In the genomic region with DNA sequence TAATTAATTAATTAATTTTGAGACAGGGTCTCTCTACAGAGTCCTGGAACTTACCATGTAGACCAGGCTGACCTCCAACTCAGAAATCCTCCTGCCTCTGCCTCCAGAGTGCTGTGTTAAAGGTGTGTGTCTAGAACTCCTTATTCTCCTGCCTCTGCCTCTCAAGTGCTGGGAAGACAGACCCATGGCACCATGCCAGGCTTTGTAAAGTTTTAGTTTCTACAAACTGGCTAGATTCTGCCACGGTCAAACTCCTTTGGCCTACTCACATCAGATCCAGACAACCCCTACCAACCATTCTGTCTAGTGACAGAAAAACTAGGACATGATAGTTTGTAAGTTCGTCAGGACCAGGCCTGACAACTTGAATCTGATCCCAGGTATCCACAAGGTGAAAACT, we compare ENCODE assay signal across 9 mouse cellular contexts. TPM values are rescaled to one million over a fixed set of nuclear protein-coding genes. Genes with fewer than 3 reads are reported as not detected.
DNase-seq lines count a peak whose midpoint lies in the region; ATAC-seq lines count a peak whose summit lies in the region.
"Had no signal": no experiment of that assay in that cellular context is flagged by ENCODE, and none has a peak within 500 bp of the region (broad histone marks: within the 10 kb centered on the region; RNA-seq: fewer than 3 reads in every experiment).

No protein-coding gene starts in this region.

- peak overlapping the region; percentile 82 for H3K4me2 ChIP-seq in lung, embryonic 16.5 days (ENCODE audit: low read depth, low read length)
- H3K4me2 ChIP-seq in forebrain, embryonic 14.5 days (ENCODE audit: low read length): peak overlapping the region; percentile 93; the same call in 1 of the 2 replicates
- H3K4me2 ChIP-seq in limb, embryonic 13.5 days (replicated peaks): peak overlapping the region; percentile 94
- H3K4me2 ChIP-seq in stomach, embryonic 15.5 days: peak overlapping the region; percentile 87

- H3K36me3 ChIP-seq in lung, embryonic 16.5 days (ENCODE audit: control insufficient read depth, insufficient read depth, low read length): peaks cover 34% of the 10 kb centered on the region
- peaks cover 46% of the 10 kb centered on the region for H3K36me3 ChIP-seq in forebrain, embryonic 14.5 days (ENCODE audit: control insufficient read depth, insufficient read depth, low read length)
- H3K36me3 ChIP-seq in limb, embryonic 13.5 days: peaks cover 59% of the 10 kb centered on the region
- H3K36me3 ChIP-seq in stomach, embryonic 15.5 days: peaks cover 15% of the 10 kb centered on the region

- no peak overlapping the region for H3K27ac ChIP-seq in lung, embryonic 16.5 days (ENCODE audit: low read length)
- H3K27ac ChIP-seq in forebrain, embryonic 14.5 days (ENCODE audit: low read depth, low read length): no peak overlapping the region
- no peak overlapping the region for H3K27ac ChIP-seq in limb, embryonic 13.5 days
- H3K27ac ChIP-seq in stomach, embryonic 15.5 days: no peak overlapping the region; the same call in 1 of the 2 replicates

- ATAC-seq in lung, embryonic 16.5 days (ENCODE audit: low read depth): no peak
- no peak for ATAC-seq in forebrain, embryonic 14.5 days
- no peak for ATAC-seq in limb, embryonic 13.5 days (ENCODE audit: low FRiP score, low read depth)
- ATAC-seq in stomach, embryonic 15.5 days (ENCODE audit: insufficient read depth, low FRiP score, low read depth): no peak

- peak overlapping the region; percentile 96 for H3K4me3 ChIP-seq in lung, embryonic 16.5 days (ENCODE audit: low read length)
- peak overlapping the region; percentile 87; the same call in 1 of the 2 replicates for H3K4me3 ChIP-seq in forebrain, embryonic 14.5 days (ENCODE audit: low read depth, low read length)
- H3K4me3 ChIP-seq in limb, embryonic 13.5 days: peak overlapping the region; percentile 93
- H3K4me3 ChIP-seq in stomach, embryonic 15.5 days (replicated peaks): peak overlapping the region; percentile 93

- WGBS in lung, embryonic 16.5 days: 66% methylated on average over 2 of the region's 2 CpGs
- 74% methylated on average over 2 of the region's 2 CpGs for WGBS in forebrain, embryonic 14.5 days
- 89% methylated on average over 2 of the region's 2 CpGs for WGBS in limb, embryonic 13.5 days
- 76% methylated on average over 2 of the region's 2 CpGs for WGBS in stomach, embryonic 15.5 days

- no peaks in the 10 kb centered on the region for H3K27me3 ChIP-seq in lung, embryonic 16.5 days (ENCODE audit: control insufficient read depth, insufficient read depth, low read depth, low read length)
- no peaks in the 10 kb centered on the region for H3K27me3 ChIP-seq in forebrain, embryonic 14.5 days (replicated peaks; ENCODE audit: control insufficient read depth, insufficient read depth, low read length)
- H3K27me3 ChIP-seq in limb, embryonic 13.5 days: no peaks in the 10 kb centered on the region
- no peaks in the 10 kb centered on the region for H3K27me3 ChIP-seq in stomach, embryonic 15.5 days (replicated peaks)

- peak overlapping the region; percentile 90; the same call in 1 of the 2 replicates for H3K9ac ChIP-seq in lung, embryonic 16.5 days (ENCODE audit: low read length)
- peak overlapping the region; percentile 79 for H3K9ac ChIP-seq in forebrain, embryonic 14.5 days (ENCODE audit: low read length)
- H3K9ac ChIP-seq in limb, embryonic 13.5 days: peak overlapping the region; percentile 92
- peak overlapping the region; percentile 88; the same call in 1 of the 2 replicates for H3K9ac ChIP-seq in stomach, embryonic 15.5 days

- peaks cover 24% of the 10 kb centered on the region for H3K4me1 ChIP-seq in lung, embryonic 16.5 days (replicated peaks; ENCODE audit: control insufficient read depth, insufficient read depth, low read length)
- H3K4me1 ChIP-seq in forebrain, embryonic 14.5 days (ENCODE audit: control insufficient read depth, insufficient read depth, low read length): peaks cover 19% of the 10 kb centered on the region
- H3K4me1 ChIP-seq in limb, embryonic 13.5 days: peaks cover 31% of the 10 kb centered on the region
- H3K4me1 ChIP-seq in stomach, embryonic 15.5 days: peaks cover 20% of the 10 kb centered on the region

- no peaks in the 10 kb centered on the region for H3K9me3 ChIP-seq in lung, embryonic 16.5 days (ENCODE audit: control insufficient read depth, low read length)
- no peaks in the 10 kb centered on the region for H3K9me3 ChIP-seq in forebrain, embryonic 14.5 days (replicated peaks; ENCODE audit: control insufficient read depth, low read length)
- H3K9me3 ChIP-seq in limb, embryonic 13.5 days: no peaks in the 10 kb centered on the region
- no peaks in the 10 kb centered on the region for H3K9me3 ChIP-seq in stomach, embryonic 15.5 days

- DNase-seq in lung, postnatal 10 days: no peak
- DNase-seq in forebrain, embryonic 14.5 days (ENCODE audit: low spot score): no peak
- no peak for DNase-seq in gastrocnemius, adult 8-10 months (ENCODE audit: low spot score in 2 of 2)
- DNase-seq in natural killer cell, adult 2 months (ENCODE audit: low spot score in 2 of 2): no peak
- DNase-seq: adrenal gland, adult 2 months; gastrocnemius, postnatal 10 days had no signal

RNA-seq across cellular contexts. Expression of a gene that starts 1.4 kb away (rescaled TPM):
- polyA plus RNA-seq in lung, embryonic 16.5 days (2015; fragmentation: Nextera tagmentation; extraction: Ambion mirVana): 7.5 and 7.6 TPM in 2 replicates
- 5.8 and 6.6 TPM in 2 replicates for polyA plus RNA-seq in forebrain, embryonic 14.5 days (2014; fragmentation: Nextera tagmentation; extraction: Ambion mirVana)
- polyA plus RNA-seq in limb, embryonic 13.5 days (2015; fragmentation: Nextera tagmentation; extraction: Ambion mirVana): 20.2 and 21.8 TPM in 2 replicates
- 21.1 and 24.2 TPM in 2 replicates for polyA plus RNA-seq in stomach, embryonic 15.5 days (2015; fragmentation: Nextera tagmentation; extraction: Ambion mirVana)
- 10 to 100 TPM; 51.0 to 59.0 (median 54.8) TPM for total RNA-seq in gastrocnemius, adult 8-10 months (2022)

RNA-seq across cellular contexts. Expression of a gene that starts 16.0 kb away (rescaled TPM):
- polyA plus RNA-seq in lung, embryonic 16.5 days (2015; fragmentation: Nextera tagmentation; extraction: Ambion mirVana): 55.8 and 68.3 TPM in 2 replicates
- 33.2 and 42.6 TPM in 2 replicates for polyA plus RNA-seq in forebrain, embryonic 14.5 days (2014; fragmentation: Nextera tagmentation; extraction: Ambion mirVana)
- polyA plus RNA-seq in limb, embryonic 13.5 days (2015; fragmentation: Nextera tagmentation; extraction: Ambion mirVana): 59.1 and 69.8 TPM in 2 replicates
- 45.1 and 52.1 TPM in 2 replicates for polyA plus RNA-seq in stomach, embryonic 15.5 days (2015; fragmentation: Nextera tagmentation; extraction: Ambion mirVana)
- 10 to 100 TPM; 23.3 to 28.2 (median 25.7) TPM for total RNA-seq in gastrocnemius, adult 8-10 months (2022)

RNA-seq across cellular contexts. Expression of a gene that starts 47.3 kb away (rescaled TPM):
- polyA plus RNA-seq in lung, embryonic 16.5 days (2015; fragmentation: Nextera tagmentation; extraction: Ambion mirVana): 16.9 and 17.3 TPM in 2 replicates
- polyA plus RNA-seq in forebrain, embryonic 14.5 days (2014; fragmentation: Nextera tagmentation; extraction: Ambion mirVana): 14.8 and 17.1 TPM in 2 replicates
- 18.1 and 19.2 TPM in 2 replicates for polyA plus RNA-seq in limb, embryonic 13.5 days (2015; fragmentation: Nextera tagmentation; extraction: Ambion mirVana)
- polyA plus RNA-seq in stomach, embryonic 15.5 days (2015; fragmentation: Nextera tagmentation; extraction: Ambion mirVana): 13.3 and 14.5 TPM in 2 replicates
- 1 to 10 TPM; 3.0 to 5.2 (median 3.6) TPM for total RNA-seq in gastrocnemius, adult 8-10 months (2022)

RNA-seq across cellular contexts. Expression of a gene that starts 47.3 kb away (rescaled TPM):
- polyA plus RNA-seq in lung, embryonic 16.5 days (2015; fragmentation: Nextera tagmentation; extraction: Ambion mirVana): 1.8 and 2.1 TPM in 2 replicates
- 1.0 and 1.1 TPM in 2 replicates for polyA plus RNA-seq in forebrain, embryonic 14.5 days (2014; fragmentation: Nextera tagmentation; extraction: Ambion mirVana)
- 1.4 and 1.5 TPM in 2 replicates for polyA plus RNA-seq in limb, embryonic 13.5 days (2015; fragmentation: Nextera tagmentation; extraction: Ambion mirVana)
- polyA plus RNA-seq in stomach, embryonic 15.5 days (2015; fragmentation: Nextera tagmentation; extraction: Ambion mirVana): 2.6 and 3.3 TPM in 2 replicates
- 1 to 10 TPM; 3.7 to 4.5 (median 4.2) TPM for total RNA-seq in gastrocnemius, adult 8-10 months (2022)

RNA-seq across cellular contexts. Expression of a gene that starts 57.1 kb away (rescaled TPM):
- 15.6 and 16.2 TPM in 2 replicates for polyA plus RNA-seq in lung, embryonic 16.5 days (2015; fragmentation: Nextera tagmentation; extraction: Ambion mirVana)
- 11.8 and 14.7 TPM in 2 replicates for polyA plus RNA-seq in forebrain, embryonic 14.5 days (2014; fragmentation: Nextera tagmentation; extraction: Ambion mirVana)
- polyA plus RNA-seq in limb, embryonic 13.5 days (2015; fragmentation: Nextera tagmentation; extraction: Ambion mirVana): 19.4 and 19.9 TPM in 2 replicates
- 14.4 and 15.6 TPM in 2 replicates for polyA plus RNA-seq in stomach, embryonic 15.5 days (2015; fragmentation: Nextera tagmentation; extraction: Ambion mirVana)
- total RNA-seq in gastrocnemius, adult 8-10 months (2022): 1 to 10 TPM; 6.5 to 8.3 (median 7.7) TPM
